Mouse (Mus musculus): Measurements from ENCODE around the gene Pex11a. TPM values are rescaled to one million over a fixed set of nuclear protein-coding genes. Genes with fewer than 3 reads are reported as not detected.

The Pex11a gene
- polyA plus RNA-seq, 1 experiment from 2014 or later: 8.0 TPM

DNA sequence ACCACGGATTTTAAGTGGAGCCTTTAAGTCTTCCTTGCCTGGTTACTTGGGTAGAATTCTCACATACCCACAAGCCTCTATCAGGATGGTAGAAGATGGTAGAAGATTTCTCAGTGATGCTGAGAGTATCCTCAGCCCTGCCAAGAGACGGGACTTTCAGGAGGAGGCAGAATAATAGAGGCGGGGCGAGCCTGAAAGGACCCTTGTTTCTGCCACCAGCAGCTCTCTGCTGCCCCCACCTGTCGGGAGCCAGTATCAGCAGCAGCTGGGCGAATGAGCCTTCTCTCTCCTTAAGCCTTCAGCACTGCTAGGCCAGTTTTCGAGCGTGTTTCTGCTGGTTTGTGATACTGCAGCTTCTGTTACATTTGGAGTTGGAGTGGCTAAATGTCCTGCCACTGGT lies 13.8 kb downstream of the Pex11a start:
- Histone ChIP-seq H3K4me2 (replicated peaks; ENCODE audit: low read depth, low read length) (no peak overlapping the region), H3K9me3 (ENCODE audit: control insufficient read depth, low read length) (no peaks in the 10 kb centered on the region), H3K27me3 (ENCODE audit: control insufficient read depth, insufficient read depth, low read length) (no peaks in the 10 kb centered on the region), H3K36me3 (ENCODE audit: control insufficient read depth, insufficient read depth, low read length) (no peaks in the 10 kb centered on the region), H3K27ac (ENCODE audit: low read depth, low read length) (no peak overlapping the region), H3K4me1 (ENCODE audit: control insufficient read depth, insufficient read depth, low read length) (no peaks in the 10 kb centered on the region), H3K9ac (ENCODE audit: low read depth, low read length) (no peak overlapping the region), H3K4me3 (ENCODE audit: low read length) (no peak overlapping the region)
- ATAC-seq (ENCODE audit: low FRiP score, low TSS enrichment): 0 out of 2 replicates have a peak, but pooled peaks have one; percentile 28
- WGBS: 6% methylated on average over 8 of the region's 8 CpGs

DNA sequence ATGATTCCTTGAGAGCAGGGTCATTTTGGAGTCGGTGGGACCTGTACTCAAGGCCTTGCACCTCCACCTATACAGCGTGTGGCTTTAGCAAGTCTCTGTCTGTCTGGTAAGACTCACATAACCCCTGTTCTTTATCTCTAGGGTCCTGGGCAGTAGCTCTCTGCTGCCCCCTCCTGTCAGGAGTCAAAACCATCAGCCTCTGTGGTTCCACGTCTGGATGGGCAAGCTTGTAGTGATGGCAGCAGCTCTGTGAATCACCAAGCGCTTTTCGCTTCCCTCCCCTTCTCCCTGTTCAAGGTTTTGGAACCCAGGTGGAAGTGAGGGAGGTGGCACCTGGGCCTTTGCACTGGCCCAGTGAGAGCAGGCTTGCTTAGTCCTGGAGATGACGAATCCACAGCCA lies 14.7 kb downstream of the Pex11a start:
- no peak overlapping the region for H3K4me2 ChIP-seq (replicated peaks; ENCODE audit: low read depth, low read length)
- H3K36me3 ChIP-seq (ENCODE audit: control insufficient read depth, insufficient read depth, low read length): no peaks in the 10 kb centered on the region
- no peak overlapping the region for H3K9ac ChIP-seq (ENCODE audit: low read depth, low read length)
- no peaks in the 10 kb centered on the region for H3K9me3 ChIP-seq (ENCODE audit: control insufficient read depth, low read length)
- H3K27me3 ChIP-seq (ENCODE audit: control insufficient read depth, insufficient read depth, low read length): peaks cover 3% of the 10 kb centered on the region
- peak; percentile 58; the same call in 1 of the 2 replicates for ATAC-seq (ENCODE audit: low FRiP score, low TSS enrichment)
- 32% methylated on average over 6 of the region's 6 CpGs for WGBS
- no peak overlapping the region for H3K27ac ChIP-seq (ENCODE audit: low read depth, low read length)
- no peaks in the 10 kb centered on the region for H3K4me1 ChIP-seq (ENCODE audit: control insufficient read depth, insufficient read depth, low read length)
- no peak overlapping the region for H3K4me3 ChIP-seq (ENCODE audit: low read length)

DNA sequence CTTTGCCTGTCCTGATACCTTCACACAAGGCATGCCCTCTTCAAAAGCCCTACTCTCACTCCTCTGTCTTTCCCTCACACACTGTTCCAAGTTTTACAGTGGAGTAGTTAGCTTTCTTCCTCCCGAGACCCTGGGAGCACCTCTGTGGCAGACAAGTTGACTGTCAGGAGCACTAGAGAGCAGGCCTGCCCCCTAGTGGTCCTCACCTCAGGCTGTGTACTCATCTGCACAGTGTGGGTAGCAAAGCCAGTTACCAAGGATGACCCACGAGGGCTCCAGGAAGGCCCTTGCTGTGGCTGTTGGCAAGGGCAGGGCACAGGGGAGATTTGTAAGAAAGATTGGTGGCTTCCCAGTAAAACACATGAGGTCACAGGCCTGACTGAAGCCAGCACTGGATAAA lies 15.8 kb downstream of the Pex11a start:
- 9% methylated on average over 2 of the region's 2 CpGs for WGBS
- no peaks in the 10 kb centered on the region for H3K4me1 ChIP-seq (ENCODE audit: control insufficient read depth, insufficient read depth, low read length)
- H3K4me2 ChIP-seq (replicated peaks; ENCODE audit: low read depth, low read length): no peak overlapping the region
- no peak overlapping the region for H3K4me3 ChIP-seq (ENCODE audit: low read length)
- no peaks in the 10 kb centered on the region for H3K9me3 ChIP-seq (ENCODE audit: control insufficient read depth, low read length)
- H3K36me3 ChIP-seq (ENCODE audit: control insufficient read depth, insufficient read depth, low read length): no peaks in the 10 kb centered on the region
- 0 out of 2 replicates have a peak, but pooled peaks have one; percentile 47 for ATAC-seq (ENCODE audit: low FRiP score, low TSS enrichment)
- peaks cover 10% of the 10 kb centered on the region for H3K27me3 ChIP-seq (ENCODE audit: control insufficient read depth, insufficient read depth, low read length)
- no peak overlapping the region for H3K9ac ChIP-seq (ENCODE audit: low read depth, low read length)
- no peak overlapping the region for H3K27ac ChIP-seq (ENCODE audit: low read depth, low read length)

DNA sequence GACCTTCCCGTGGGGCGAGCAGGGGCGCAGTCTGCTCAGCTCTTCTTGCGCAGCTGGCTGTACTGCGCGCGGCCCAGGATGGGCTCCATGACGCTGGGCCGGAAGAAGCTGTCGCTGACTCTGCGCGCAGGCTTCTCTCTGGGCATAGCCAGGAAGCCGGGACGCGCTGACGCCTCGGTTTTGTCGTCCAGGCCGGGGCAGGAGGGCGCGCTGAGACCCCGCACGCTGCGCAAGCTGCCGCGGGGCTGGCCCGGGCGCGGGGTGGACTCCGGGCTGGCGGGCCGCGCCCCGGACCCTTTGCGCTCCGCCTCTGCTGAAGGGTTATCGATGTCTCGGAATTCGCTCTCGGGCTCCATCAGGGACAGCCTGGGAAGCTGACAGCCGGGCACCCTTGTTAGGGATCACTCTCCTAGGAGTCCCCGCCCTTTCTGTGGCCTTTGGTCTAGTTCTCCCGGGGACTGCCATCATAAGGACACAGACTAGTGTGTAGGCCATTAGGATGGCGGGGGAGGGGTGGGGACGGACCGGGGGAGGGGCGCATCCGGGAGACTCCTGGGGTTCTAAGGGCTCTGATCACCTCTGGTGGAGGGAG lies 21.4 kb downstream of the Pex11a start:
- ATAC-seq (ENCODE audit: low FRiP score, low TSS enrichment): peak; percentile 63
- H3K9me3 ChIP-seq (ENCODE audit: control insufficient read depth, low read length): no peaks in the 10 kb centered on the region
- H3K4me3 ChIP-seq (ENCODE audit: low read length): peak overlapping the region; percentile 60
- H3K27me3 ChIP-seq (ENCODE audit: control insufficient read depth, insufficient read depth, low read length): peaks cover 16% of the 10 kb centered on the region
- peak overlapping the region; percentile 69 for H3K9ac ChIP-seq (ENCODE audit: low read depth, low read length)
- H3K4me2 ChIP-seq (replicated peaks; ENCODE audit: low read depth, low read length): peak overlapping the region; percentile 92
- H3K4me1 ChIP-seq (ENCODE audit: control insufficient read depth, insufficient read depth, low read length): no peaks in the 10 kb centered on the region
- H3K27ac ChIP-seq (ENCODE audit: low read depth, low read length): no peak overlapping the region
- no peaks in the 10 kb centered on the region for H3K36me3 ChIP-seq (ENCODE audit: control insufficient read depth, insufficient read depth, low read length)
- WGBS: under 1% methylated on average over 48 of the region's 48 CpGs

DNA sequence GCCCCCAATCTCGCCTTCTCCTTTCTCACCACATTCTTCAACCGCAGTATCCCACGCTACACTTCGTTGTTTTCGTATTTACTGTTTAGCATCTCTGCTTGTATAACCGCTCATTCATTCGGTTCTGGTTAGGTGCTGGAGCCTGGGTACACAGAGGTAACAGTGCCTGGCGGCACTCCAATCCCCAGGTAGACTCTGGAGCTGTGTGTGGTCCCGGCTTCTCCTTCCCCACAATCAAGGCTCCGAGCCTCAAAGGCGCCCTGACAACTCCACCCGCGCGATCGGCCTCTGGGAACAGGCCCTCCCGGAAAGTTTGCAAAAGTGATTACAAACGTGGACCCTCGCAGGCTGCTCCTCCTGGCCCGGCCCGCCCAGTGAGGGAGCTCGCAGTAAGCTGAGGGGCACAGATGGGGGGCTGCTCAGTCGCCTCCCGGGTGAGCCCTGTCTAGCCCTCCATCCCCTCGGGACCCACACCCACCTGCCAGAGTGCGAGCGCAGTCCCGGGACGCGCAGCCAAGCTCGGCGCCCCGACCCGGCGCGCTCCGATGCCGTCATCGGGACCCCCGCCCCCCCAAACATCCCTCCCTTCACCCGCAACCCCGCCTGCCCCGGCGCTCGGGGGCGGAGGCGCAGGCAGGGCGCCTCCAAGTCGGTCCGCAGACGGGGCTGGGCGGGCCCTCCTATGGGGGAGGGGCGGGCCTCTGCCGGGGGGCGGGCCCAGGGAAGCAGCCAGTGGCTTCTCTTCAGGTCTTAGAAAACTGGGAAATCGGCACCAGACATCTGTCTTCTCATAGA lies 27.5 kb downstream of the Pex11a start, which contains the start of gene Kif7:
TSS of gene Kif7 (minus strand) at position 534 of the 795 bp plus-strand sequence.
- no peaks in the 10 kb centered on the region for H3K36me3 ChIP-seq (ENCODE audit: control insufficient read depth, insufficient read depth, low read length)
- peaks cover 8% of the 10 kb centered on the region; the same call in 1 of the 2 replicates for H3K4me1 ChIP-seq (ENCODE audit: control insufficient read depth, insufficient read depth, low read length)
- H3K27ac ChIP-seq (ENCODE audit: low read depth, low read length): no peak within 1 kb of the TSS
- peak within 1 kb of the TSS; percentile 75 for H3K9ac ChIP-seq (ENCODE audit: low read depth, low read length)
- H3K4me3 ChIP-seq (ENCODE audit: low read length): peak within 1 kb of the TSS; percentile 74
- no peaks in the 10 kb centered on the region for H3K9me3 ChIP-seq (ENCODE audit: control insufficient read depth, low read length)
- peak within 1 kb of the TSS; percentile 85 for H3K4me2 ChIP-seq (replicated peaks; ENCODE audit: low read depth, low read length)
- under 1% methylated on average over 50 of the region's 55 CpGs for WGBS
- peak; percentile 94 for ATAC-seq (ENCODE audit: low FRiP score, low TSS enrichment)
- no peaks in the 10 kb centered on the region for H3K27me3 ChIP-seq (ENCODE audit: control insufficient read depth, insufficient read depth, low read length)

DNA sequence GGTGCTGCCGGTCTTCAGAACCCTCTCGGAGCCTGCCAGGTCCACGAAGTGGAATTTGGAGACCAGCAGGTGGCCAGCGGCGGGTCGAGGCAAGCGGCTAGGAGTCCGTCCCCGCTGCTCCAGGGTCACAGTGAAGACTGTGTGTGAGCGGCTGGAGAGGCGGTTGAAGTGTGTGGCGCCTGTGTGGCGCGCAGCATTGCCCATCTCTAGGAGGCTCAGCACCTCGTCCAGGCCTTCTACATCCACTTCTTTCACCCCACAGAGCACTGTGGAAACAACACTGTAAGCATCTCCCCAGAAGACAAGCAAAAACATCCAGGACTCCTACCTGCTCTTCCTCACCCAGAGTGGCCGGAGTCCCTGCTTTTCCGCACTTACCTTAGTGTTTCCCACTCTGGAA lies 32.1 kb downstream of the Pex11a start:
- ATAC-seq (ENCODE audit: low FRiP score, low TSS enrichment): no peak
- Histone ChIP-seq H3K9me3 (ENCODE audit: control insufficient read depth, low read length) (no peaks in the 10 kb centered on the region), H3K27me3 (ENCODE audit: control insufficient read depth, insufficient read depth, low read length) (peaks cover 4% of the 10 kb centered on the region; the same call in 1 of the 2 replicates), H3K4me1 (ENCODE audit: control insufficient read depth, insufficient read depth, low read length) (peaks cover 7% of the 10 kb centered on the region; the same call in 1 of the 2 replicates), H3K36me3 (ENCODE audit: control insufficient read depth, insufficient read depth, low read length) (peaks cover 17% of the 10 kb centered on the region; the same call in 1 of the 2 replicates), H3K4me2 (replicated peaks; ENCODE audit: low read depth, low read length) (peak overlapping the region; percentile 88), H3K9ac (ENCODE audit: low read depth, low read length) (no peak overlapping the region), H3K27ac (ENCODE audit: low read depth, low read length) (no peak overlapping the region), H3K4me3 (ENCODE audit: low read length) (no peak overlapping the region)
- 43% methylated on average over 17 of the region's 17 CpGs for WGBS

DNA sequence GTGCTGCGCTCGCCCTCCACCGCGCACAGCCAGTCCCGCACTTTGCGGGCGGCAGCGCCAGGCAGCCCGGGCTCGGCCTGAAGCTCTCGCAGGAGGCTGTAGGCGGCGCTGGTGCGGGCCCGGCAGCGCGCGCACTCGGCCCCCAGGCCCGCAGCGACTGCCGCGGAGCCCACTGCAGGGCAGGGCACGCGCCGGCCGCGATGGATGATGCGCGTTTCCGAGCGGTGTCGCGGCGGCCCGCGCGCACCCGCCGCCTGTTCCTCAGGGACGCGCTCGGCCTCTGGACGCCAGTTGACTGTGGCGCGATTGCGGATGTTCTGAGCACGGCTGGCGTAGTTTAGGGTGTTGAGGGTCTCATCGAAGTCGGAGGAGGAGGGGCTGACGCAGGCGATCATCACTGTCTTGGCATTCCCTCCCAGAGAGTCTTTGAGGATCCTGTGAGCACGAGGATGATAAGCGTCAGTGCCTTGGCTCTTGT lies 32.8 kb downstream of the Pex11a start:
- peaks cover 7% of the 10 kb centered on the region; the same call in 1 of the 2 replicates for H3K4me1 ChIP-seq (ENCODE audit: control insufficient read depth, insufficient read depth, low read length)
- H3K4me3 ChIP-seq (ENCODE audit: low read length): peak overlapping the region; percentile 44
- under 1% methylated on average over 55 of the region's 55 CpGs for WGBS
- H3K9me3 ChIP-seq (ENCODE audit: control insufficient read depth, low read length): no peaks in the 10 kb centered on the region
- peak overlapping the region; percentile 88 for H3K4me2 ChIP-seq (replicated peaks; ENCODE audit: low read depth, low read length)
- peaks cover 4% of the 10 kb centered on the region; the same call in 1 of the 2 replicates for H3K27me3 ChIP-seq (ENCODE audit: control insufficient read depth, insufficient read depth, low read length)
- peak overlapping the region; percentile 54 for H3K9ac ChIP-seq (ENCODE audit: low read depth, low read length)
- peaks cover 22% of the 10 kb centered on the region for H3K36me3 ChIP-seq (ENCODE audit: control insufficient read depth, insufficient read depth, low read length)
- ATAC-seq (ENCODE audit: low FRiP score, low TSS enrichment): peak; percentile 56
- H3K27ac ChIP-seq (ENCODE audit: low read depth, low read length): no peak overlapping the region

DNA sequence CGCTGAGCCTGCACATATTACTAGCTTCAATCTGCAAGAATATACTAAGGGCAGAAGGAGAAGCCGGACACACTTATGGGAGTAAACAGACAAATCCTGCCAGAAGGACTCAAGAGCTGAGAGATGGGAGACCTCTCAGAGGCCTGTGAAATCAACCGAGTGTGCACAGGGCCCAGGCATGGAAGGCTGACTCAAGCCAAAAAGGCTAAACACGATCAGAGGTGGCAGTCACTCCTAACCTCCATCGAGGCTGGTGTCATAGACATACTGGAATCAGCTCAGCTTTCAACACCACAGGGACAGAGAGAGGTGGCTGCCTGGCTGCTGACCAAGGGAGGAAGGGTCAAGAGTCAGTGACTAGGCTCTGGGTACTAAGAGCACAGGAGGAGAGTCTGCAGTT lies 37.7 kb downstream of the Pex11a start:
- Histone ChIP-seq H3K9me3 (ENCODE audit: control insufficient read depth, low read length) (no peaks in the 10 kb centered on the region), H3K27me3 (ENCODE audit: control insufficient read depth, insufficient read depth, low read length) (peaks cover 4% of the 10 kb centered on the region; the same call in 1 of the 2 replicates), H3K27ac (ENCODE audit: low read depth, low read length) (no peak overlapping the region), H3K9ac (ENCODE audit: low read depth, low read length) (no peak overlapping the region), H3K4me3 (ENCODE audit: low read length) (no peak overlapping the region), H3K36me3 (ENCODE audit: control insufficient read depth, insufficient read depth, low read length) (peaks cover 67% of the 10 kb centered on the region), H3K4me2 (replicated peaks; ENCODE audit: low read depth, low read length) (no peak overlapping the region), H3K4me1 (ENCODE audit: control insufficient read depth, insufficient read depth, low read length) (0 out of 2 replicates have a peak, but pooled peaks cover 2% of the 10 kb centered on the region)
- 84% methylated on average over 5 of the region's 5 CpGs for WGBS
- ATAC-seq (ENCODE audit: low FRiP score, low TSS enrichment): no peak

DNA sequence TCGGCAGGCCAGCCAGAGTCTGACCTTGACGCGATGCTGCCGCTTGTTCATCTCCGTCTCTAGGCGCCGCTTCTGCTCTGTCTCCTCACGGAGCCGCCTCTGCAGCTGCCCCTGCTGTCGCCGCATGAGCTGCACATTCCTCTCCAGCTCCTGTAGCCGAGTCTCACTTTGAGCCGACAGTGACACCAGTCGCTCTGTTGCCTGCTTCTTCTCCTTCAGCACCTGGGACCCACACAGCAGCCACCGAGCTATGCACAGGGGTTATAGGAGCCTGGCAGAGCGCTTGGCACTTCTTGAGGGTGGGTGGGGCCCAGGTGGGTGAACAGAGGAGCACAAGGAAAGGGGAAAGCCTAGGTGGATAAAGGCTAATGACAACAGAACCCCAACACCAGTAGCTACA lies 40.2 kb downstream of the Pex11a start:
- Histone ChIP-seq H3K9me3 (ENCODE audit: control insufficient read depth, low read length) (no peaks in the 10 kb centered on the region), H3K27me3 (ENCODE audit: control insufficient read depth, insufficient read depth, low read length) (no peaks in the 10 kb centered on the region), H3K27ac (ENCODE audit: low read depth, low read length) (no peak overlapping the region), H3K9ac (ENCODE audit: low read depth, low read length) (no peak overlapping the region), H3K4me2 (replicated peaks; ENCODE audit: low read depth, low read length) (no peak overlapping the region), H3K4me3 (ENCODE audit: low read length) (no peak overlapping the region), H3K36me3 (ENCODE audit: control insufficient read depth, insufficient read depth, low read length) (peaks cover 81% of the 10 kb centered on the region), H3K4me1 (ENCODE audit: control insufficient read depth, insufficient read depth, low read length) (no peaks in the 10 kb centered on the region)
- no peak for ATAC-seq (ENCODE audit: low FRiP score, low TSS enrichment)
- WGBS: 88% methylated on average over 16 of the region's 16 CpGs

All from kidney, embryonic 14.5 days (tissue).